Mouse (Mus musculus) lung, postnatal 0 days (tissue): Measurements from ENCODE around the gene Gm498. TPM values are rescaled to one million over a fixed set of nuclear protein-coding genes. Genes with fewer than 3 reads are reported as not detected.

Experiments
- ATAC-seq: fragments of 200-750 bp; cut with Nextera tagmentation; 2 replicates; pipeline ENCODE4 v1.8.0; 2017; ENCODE audit warnings: moderate library complexity
- DNase-seq: peaks from one replicate; pipeline ENCODE4 v3.0.0-alpha.2; 2016; ENCODE audit warnings: low spot score
- H3K27ac ChIP-seq: fragments of 300-500 bp; sonication (generic); 2 replicates; pipeline ENCODE4 v1.5.1; 2014; ENCODE audit warnings: antibody characterized with exemption, mild to moderate bottlenecking, low read length, mixed read lengths
- H3K27me3 ChIP-seq: fragments of 300-500 bp; sonication (generic); replicated peaks from 2 replicates; pipeline ENCODE4 v1.6.1; 2014; ENCODE audit warnings: low read length, mixed read lengths; ENCODE audit not compliant: insufficient read depth
- H3K36me3 ChIP-seq: fragments of 300-500 bp; sonication (generic); 2 replicates; pipeline ENCODE4 v1.6.1; 2014; ENCODE audit warnings: low read length, mixed read lengths; ENCODE audit not compliant: insufficient read depth
- H3K4me1 ChIP-seq: fragments of 300-500 bp; sonication (generic); 2 replicates; pipeline ENCODE4 v1.6.1; 2014; ENCODE audit warnings: antibody characterized with exemption, low read depth, low read length, mixed read lengths; ENCODE audit not compliant: insufficient read depth
- H3K4me2 ChIP-seq: fragments of 300-500 bp; sonication (generic); replicated peaks from 2 replicates; pipeline ENCODE4 v1.6.1; 2014; ENCODE audit warnings: low read depth, mild to moderate bottlenecking, low read length, moderate library complexity, mixed read lengths
- H3K4me3 ChIP-seq: fragments of 300-500 bp; sonication (generic); 2 replicates; pipeline ENCODE4 v1.5.1; 2014; ENCODE audit warnings: low read depth, low read length
- H3K9ac ChIP-seq: fragments of 300-500 bp; sonication (generic); replicated peaks from 2 replicates; pipeline ENCODE4 v1.6.1; 2014; ENCODE audit warnings: low read depth, mild to moderate bottlenecking
- H3K9me3 ChIP-seq: fragments of 300-500 bp; sonication (generic); 2 replicates; pipeline ENCODE4 v1.6.1; 2016; ENCODE audit warnings: low read length, mixed read lengths
- CTCF ChIP-seq: IDR thresholded peaks from 2 replicates; pipeline ENCODE4 v1.5.1; 2016; ENCODE audit warnings: antibody characterized with exemption, mild to moderate bottlenecking
- EP300 ChIP-seq: IDR thresholded peaks from 2 replicates; pipeline ENCODE4 v1.6.1; 2016; ENCODE audit warnings: antibody characterized with exemption, mild to moderate bottlenecking, control low read depth
- WGBS: fragments of 180-500 bp; shearing (Covaris S2); extraction: QIAGEN DNeasy Blood & Tissue Kit; methylation state at CpG from one replicate; pipeline ENCODE4 v1.1.7; 2014; 5-methylcytosine and 5-hydroxymethylcytosine counted together
- polyA plus RNA-seq: library from polyadenylated mRNA; unstranded; fragments of >200 nt; fragmentation: Nextera tagmentation; extraction: Ambion mirVana; gene quantifications from 2 replicates; pipeline ENCODE4 v1.2.1, GENCODE M21; 2015

Gene Gm498
- polyA plus RNA-seq, 1 experiment from 2014 or later = not detected

GRCm38 (mm10) chr7:143834972-143835371 lies 31.7 kb upstream of the Gm498 start:
- 58% methylated on average over 3 of the region's 3 CpGs for WGBS
- Histone ChIP-seq H3K27ac (no peak overlapping the region), H3K36me3 (0 out of 2 replicates have a peak, but pooled peaks cover 4% of the 10 kb centered on the region), H3K4me1 (peaks cover 4% of the 10 kb centered on the region; the same call in 1 of the 2 replicates), H3K4me3 (no peak overlapping the region), H3K9ac (no peak overlapping the region), H3K4me2 (no peak overlapping the region), H3K27me3 (no peaks in the 10 kb centered on the region), H3K9me3 (no peaks in the 10 kb centered on the region)
- no peak for TF ChIP-seq EP300
- no peak for TF ChIP-seq CTCF
- no peak for DNase-seq
- no peak for ATAC-seq

GRCm38 (mm10) chr7:143837705-143838358 lies 28.8 kb upstream of the Gm498 start:
- Histone ChIP-seq H3K27ac (no peak overlapping the region), H3K36me3 (peaks cover 7% of the 10 kb centered on the region; the same call in 1 of the 2 replicates), H3K4me1 (no peaks in the 10 kb centered on the region), H3K27me3 (no peaks in the 10 kb centered on the region), H3K4me2 (no peak overlapping the region), H3K9ac (no peak overlapping the region), H3K4me3 (no peak overlapping the region), H3K9me3 (no peaks in the 10 kb centered on the region)
- DNase-seq = no peak
- no peak for ATAC-seq
- 84% methylated on average over 3 of the region's 3 CpGs for WGBS
- TF ChIP-seq EP300 = no peak
- TF ChIP-seq CTCF = no peak

GRCm38 (mm10) chr7:143840121-143840520 lies 26.5 kb upstream of the Gm498 start:
- H3K4me1 ChIP-seq = no peaks in the 10 kb centered on the region
- no peak for ATAC-seq
- H3K9ac ChIP-seq = no peak overlapping the region
- no peak for DNase-seq
- no peaks in the 10 kb centered on the region for H3K27me3 ChIP-seq
- H3K4me2 ChIP-seq = no peak overlapping the region
- peaks cover 7% of the 10 kb centered on the region; the same call in 1 of the 2 replicates for H3K36me3 ChIP-seq
- H3K4me3 ChIP-seq = no peak overlapping the region
- TF ChIP-seq EP300 = no peak
- TF ChIP-seq CTCF = no peak
- 86% methylated on average over 5 of the region's 5 CpGs for WGBS
- H3K27ac ChIP-seq = no peak overlapping the region
- no peaks in the 10 kb centered on the region for H3K9me3 ChIP-seq

- TF ChIP-seq EP300 (no peak), CTCF (no peak)
- no peak overlapping the region for H3K4me3 ChIP-seq
- no peaks in the 10 kb centered on the region for H3K4me1 ChIP-seq
Measured at GRCm38 (mm10) chr7:143841301-143841700, 25.3 kb upstream of the Gm498 start.

GRCm38 (mm10) chr7:143848127-143848767 lies 18.4 kb upstream of the Gm498 start:
- TF ChIP-seq CTCF (no peak), EP300 (no peak)
- peaks cover 5% of the 10 kb centered on the region; the same call in 1 of the 2 replicates for H3K36me3 ChIP-seq
- no peaks in the 10 kb centered on the region for H3K27me3 ChIP-seq
- no peak overlapping the region for H3K4me3 ChIP-seq
- 87% methylated on average over 5 of the region's 5 CpGs for WGBS
- H3K9ac ChIP-seq = no peak overlapping the region
- H3K9me3 ChIP-seq = no peaks in the 10 kb centered on the region
- ATAC-seq = no peak
- no peak overlapping the region for H3K4me2 ChIP-seq
- no peaks in the 10 kb centered on the region for H3K4me1 ChIP-seq
- no peak overlapping the region for H3K27ac ChIP-seq
- DNase-seq = no peak

More at GRCm38 (mm10) chr7:143841301-143841700, 25.3 kb upstream of the Gm498 start:
- no peak for DNase-seq
- H3K27ac ChIP-seq = no peak overlapping the region
- peaks cover 12% of the 10 kb centered on the region; the same call in 1 of the 2 replicates for H3K36me3 ChIP-seq
- no peaks in the 10 kb centered on the region for H3K27me3 ChIP-seq
- no peaks in the 10 kb centered on the region for H3K9me3 ChIP-seq
- no peak overlapping the region for H3K9ac ChIP-seq
- no peak overlapping the region for H3K4me2 ChIP-seq
- ATAC-seq = no peak
- 94% methylated on average over 8 of the region's 8 CpGs for WGBS

- Histone ChIP-seq H3K27ac (no peak overlapping the region), H3K9me3 (no peaks in the 10 kb centered on the region), H3K27me3 (no peaks in the 10 kb centered on the region), H3K4me1 (no peaks in the 10 kb centered on the region), H3K9ac (no peak overlapping the region), H3K36me3 (0 out of 2 replicates have a peak, but pooled peaks cover 5% of the 10 kb centered on the region), H3K4me2 (no peak overlapping the region), H3K4me3 (no peak overlapping the region)
- ATAC-seq (no peak), DNase-seq (no peak)
- 93% methylated on average over 6 of the region's 8 CpGs for WGBS
- no peak for TF ChIP-seq EP300
- TF ChIP-seq CTCF = no peak
Measured at GRCm38 (mm10) chr7:143848768-143849482, 17.7 kb upstream of the Gm498 start.
